Mouse (Mus musculus) forebrain, embryonic 14.5 days (tissue): ENCODE results near the gene Ggact. TPM values are rescaled to one million over a fixed set of nuclear protein-coding genes. Genes with fewer than 3 reads are reported as not detected.

ENCODE experiments used
- ATAC-seq: fragments of 200-750 bp; cut with Nextera tagmentation; 2 replicates; pipeline ENCODE4 v1.8.0; 2017; ENCODE audit warnings: mild to moderate bottlenecking, moderate library complexity
- DNase-seq: peaks from one replicate; pipeline ENCODE4 v3.0.0-alpha.2; 2015; ENCODE audit warnings: low spot score
- H3K27ac ChIP-seq: fragments of 300-500 bp; sonication (generic); 2 replicates; pipeline ENCODE4 v1.5.1; 2014; ENCODE audit warnings: low read depth, mild to moderate bottlenecking, control low read depth, low read length, moderate library complexity
- H3K27me3 ChIP-seq: fragments of 300-500 bp; sonication (generic); replicated peaks from 2 replicates; pipeline ENCODE4 v1.6.1; 2014; ENCODE audit warnings: low read length, control low read depth, mixed read lengths; ENCODE audit not compliant: control insufficient read depth, insufficient read depth
- H3K36me3 ChIP-seq: fragments of 300-500 bp; sonication (generic); 2 replicates; pipeline ENCODE4 v1.6.1; 2014; ENCODE audit warnings: low read length, control low read depth; ENCODE audit not compliant: control insufficient read depth, insufficient read depth
- H3K4me1 ChIP-seq: fragments of 300-500 bp; sonication (generic); 2 replicates; pipeline ENCODE4 v1.6.1; 2014; ENCODE audit warnings: antibody characterized with exemption, low read length, control low read depth; ENCODE audit not compliant: control insufficient read depth, insufficient read depth
- H3K4me2 ChIP-seq: fragments of 300-500 bp; sonication (generic); 2 replicates; pipeline ENCODE4 v1.6.1; 2014; ENCODE audit warnings: mild to moderate bottlenecking, control low read depth, low read length
- H3K4me3 ChIP-seq: fragments of 300-500 bp; sonication (generic); 2 replicates; pipeline ENCODE4 v1.5.1; 2014; ENCODE audit warnings: low read depth, low read length, control low read depth
- H3K9ac ChIP-seq: fragments of 300-500 bp; sonication (generic); 2 replicates; pipeline ENCODE4 v1.6.1; 2014; ENCODE audit warnings: mild to moderate bottlenecking, low read length, control low read depth, moderate library complexity
- H3K9me3 ChIP-seq: fragments of 300-500 bp; sonication (generic); replicated peaks from 2 replicates; pipeline ENCODE4 v1.6.1; 2016; ENCODE audit warnings: low read length, control low read depth, mixed read lengths; ENCODE audit not compliant: control insufficient read depth
- WGBS: fragments of 180-500 bp; shearing (Covaris S2); extraction: QIAGEN DNeasy Blood & Tissue Kit; methylation state at CpG from one replicate; pipeline ENCODE4 v1.1.7; 2014; 5-methylcytosine and 5-hydroxymethylcytosine counted together
- polyA plus RNA-seq: library from polyadenylated mRNA; unstranded; fragments of >200 nt; fragmentation: Nextera tagmentation; extraction: Ambion mirVana; gene quantifications from 2 replicates; pipeline ENCODE4 v1.2.1, GENCODE M21; 2014

Gene Ggact
- polyA plus RNA-seq, 1 experiment from 2014 or later = 6.9 TPM

GRCm38 (mm10) chr14:122891470-122891968 lies 22.0 kb downstream of the Ggact start:
- no peaks in the 10 kb centered on the region for H3K9me3 ChIP-seq
- no peak overlapping the region for H3K9ac ChIP-seq
- H3K36me3 ChIP-seq = no peaks in the 10 kb centered on the region
- H3K4me1 ChIP-seq = no peaks in the 10 kb centered on the region
- H3K4me3 ChIP-seq = no peak overlapping the region
- ATAC-seq = no peak
- H3K27ac ChIP-seq = no peak overlapping the region
- 95% methylated on average over 12 of the region's 12 CpGs for WGBS
- H3K27me3 ChIP-seq = no peaks in the 10 kb centered on the region
- no peak overlapping the region for H3K4me2 ChIP-seq
- no peak for DNase-seq

DNA sequence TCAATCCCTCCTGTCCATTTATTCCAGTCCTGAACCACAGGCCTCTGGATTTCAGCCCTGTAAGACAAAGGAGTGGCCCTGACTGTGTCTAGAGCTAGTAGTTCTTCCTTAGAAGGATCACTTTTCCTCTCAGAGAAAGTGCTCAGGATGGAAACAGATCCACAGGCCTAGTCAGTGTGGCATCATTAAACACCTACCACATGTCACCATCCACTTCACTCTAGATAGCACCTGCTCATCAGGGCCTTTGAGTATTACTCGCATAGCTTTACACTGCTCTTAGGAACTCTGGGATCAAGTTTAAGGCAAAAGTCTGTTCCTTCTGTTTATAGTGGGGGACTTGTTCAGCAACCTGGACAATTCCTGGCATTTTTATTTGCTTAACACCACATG lies 25.1 kb downstream of the Ggact start:
- no peaks in the 10 kb centered on the region for H3K9me3 ChIP-seq
- no peak overlapping the region for H3K4me3 ChIP-seq
- peaks cover 15% of the 10 kb centered on the region for H3K4me1 ChIP-seq
- no peak overlapping the region for H3K9ac ChIP-seq
- H3K4me2 ChIP-seq = no peak overlapping the region
- H3K36me3 ChIP-seq = no peaks in the 10 kb centered on the region
- 97% methylated on average over 1 of the region's 1 CpGs for WGBS
- ATAC-seq (no peak), DNase-seq (no peak)
- H3K27ac ChIP-seq = no peak overlapping the region
- no peaks in the 10 kb centered on the region for H3K27me3 ChIP-seq

GRCm38 (mm10) chr14:122887702-122888479 lies 25.7 kb downstream of the Ggact start:
- WGBS = 68% methylated on average over 3 of the region's 3 CpGs
- no peak for DNase-seq
- H3K9me3 ChIP-seq = no peaks in the 10 kb centered on the region
- no peaks in the 10 kb centered on the region for H3K36me3 ChIP-seq
- no peak overlapping the region for H3K4me2 ChIP-seq
- H3K4me1 ChIP-seq = peaks cover 21% of the 10 kb centered on the region
- ATAC-seq = no peak
- H3K9ac ChIP-seq = no peak overlapping the region
- H3K27ac ChIP-seq = no peak overlapping the region
- no peaks in the 10 kb centered on the region for H3K27me3 ChIP-seq
- no peak overlapping the region for H3K4me3 ChIP-seq

- ATAC-seq = no peak
- Histone ChIP-seq H3K27ac (no peak overlapping the region), H3K9me3 (no peaks in the 10 kb centered on the region), H3K4me3 (no peak overlapping the region), H3K36me3 (no peaks in the 10 kb centered on the region), H3K4me1 (peaks cover 26% of the 10 kb centered on the region), H3K27me3 (no peaks in the 10 kb centered on the region), H3K9ac (no peak overlapping the region), H3K4me2 (no peak overlapping the region)
- no peak for DNase-seq
- WGBS = 83% methylated on average over 1 of the region's 1 CpGs
These were observed 26.3 kb downstream of the Ggact start for GRCm38 (mm10) chr14:122887278-122887677.

- DNase-seq = peak; percentile 74
- no peak for ATAC-seq
- 73% methylated on average over 7 of the region's 7 CpGs for WGBS
- H3K9ac ChIP-seq = no peak overlapping the region
- no peaks in the 10 kb centered on the region for H3K27me3 ChIP-seq
- no peak overlapping the region for H3K4me3 ChIP-seq
- H3K27ac ChIP-seq = no peak overlapping the region
- no peak overlapping the region for H3K4me2 ChIP-seq
- H3K9me3 ChIP-seq = no peaks in the 10 kb centered on the region
- H3K4me1 ChIP-seq = peaks cover 31% of the 10 kb centered on the region
- no peaks in the 10 kb centered on the region for H3K36me3 ChIP-seq
These were observed 27.7 kb downstream of the Ggact start for GRCm38 (mm10) chr14:122885893-122886292.

- DNase-seq (peak; percentile 92), ATAC-seq (peak; percentile 74)
- Histone ChIP-seq H3K4me3 (no peak overlapping the region), H3K27ac (peak overlapping the region; percentile 75), H3K36me3 (no peaks in the 10 kb centered on the region), H3K4me1 (peaks cover 31% of the 10 kb centered on the region), H3K4me2 (no peak overlapping the region), H3K9me3 (no peaks in the 10 kb centered on the region), H3K9ac (no peak overlapping the region), H3K27me3 (no peaks in the 10 kb centered on the region)
- WGBS = 15% methylated on average over 10 of the region's 10 CpGs
These were observed 29.6 kb downstream of the Ggact start for GRCm38 (mm10) chr14:122883821-122884584.

- Histone ChIP-seq H3K9ac (no peak overlapping the region), H3K4me3 (no peak overlapping the region), H3K9me3 (no peaks in the 10 kb centered on the region), H3K27me3 (no peaks in the 10 kb centered on the region), H3K36me3 (no peaks in the 10 kb centered on the region), H3K4me1 (peaks cover 31% of the 10 kb centered on the region), H3K4me2 (0 out of 2 replicates have a peak overlapping the region, but pooled peaks have one; percentile 4), H3K27ac (peak overlapping the region; percentile 72)
- no peak for DNase-seq
- WGBS = 10% methylated on average over 4 of the region's 4 CpGs
- peak; percentile 50 for ATAC-seq
These were observed 30.1 kb downstream of the Ggact start for GRCm38 (mm10) chr14:122883410-122883806.

GRCm38 (mm10) chr14:122882795-122883409 lies 30.7 kb downstream of the Ggact start:
- Histone ChIP-seq H3K4me1 (peaks cover 31% of the 10 kb centered on the region), H3K4me2 (0 out of 2 replicates have a peak overlapping the region, but pooled peaks have one; percentile 2), H3K9me3 (no peaks in the 10 kb centered on the region), H3K4me3 (no peak overlapping the region), H3K27me3 (no peaks in the 10 kb centered on the region), H3K36me3 (no peaks in the 10 kb centered on the region), H3K9ac (no peak overlapping the region), H3K27ac (peak overlapping the region; percentile 72)
- peak; percentile 44 for ATAC-seq
- peak; percentile 60 for DNase-seq
- WGBS = 29% methylated on average over 7 of the region's 7 CpGs
